Mouse (Mus musculus) MEL (cell line): ENCODE data around the gene Rsf1.

Source experiments
- CTCF ChIP-seq, 3 experiments: IDR thresholded peaks in 2 of 3; conservative IDR thresholded peaks in 1 of 3; 2 replicates each; pipeline ENCODE4 v1.5.1; 2011 to 2012; ENCODE audit warnings: low read length in 3 of 3, low read depth in 2 of 3, mild to moderate bottlenecking in 2 of 3, improper control_type of control experiment in 1 of 3, inconsistent platforms in 1 of 3, mixed read lengths in 1 of 3, moderate library complexity in 1 of 3; ENCODE audit not compliant: control insufficient read depth in 1 of 3, insufficient read depth in 1 of 3, poor library complexity in 1 of 3, severe bottlenecking in 1 of 3
- HCFC1 ChIP-seq: IDR thresholded peaks from 2 replicates; pipeline ENCODE4 v1.6.1; 2012; ENCODE audit warnings: low read depth, mild to moderate bottlenecking, inconsistent platforms, low read length, improper control_type of control experiment, moderate library complexity
- MAX ChIP-seq: IDR thresholded peaks from 2 replicates; pipeline ENCODE4 v1.6.1; 2011; ENCODE audit warnings: low read length, improper control_type of control experiment
- RCOR1 ChIP-seq: IDR thresholded peaks from 2 replicates; pipeline ENCODE4 v1.6.1; 2012; ENCODE audit warnings: low read depth, mild to moderate bottlenecking, inconsistent platforms, low read length, improper control_type of control experiment
- TCF12 ChIP-seq: IDR thresholded peaks from 2 replicates; pipeline ENCODE4 v1.6.1; 2014; ENCODE audit warnings: low read depth, mild to moderate bottlenecking, inconsistent platforms, low read length, improper control_type of control experiment, moderate library complexity

GRCm38 (mm10) chr7:97696133-97696505 lies 116.4 kb downstream of the Rsf1 start:
- TF ChIP-seq RCOR1 (no peak), HCFC1 (no peak), TCF12 (no peak), CTCF (IDR thresholded peaks at IDR 0.05 in 2 of 3, conservative IDR thresholded peaks at IDR 0.05 in 1 of 3; ENCODE audit: control insufficient read depth in 1 of 3, insufficient read depth in 1 of 3, low read depth in 2 of 3, low read length in 3 of 3, poor library complexity in 1 of 3, severe bottlenecking in 1 of 3) (no peak), MAX (no peak)
